Mouse (Mus musculus) left cerebral cortex, adult 8-10 months (tissue): ENCODE results near the gene Rmnd5a. TPM values are rescaled to one million over a fixed set of nuclear protein-coding genes. Genes with fewer than 3 reads are reported as not detected.
"Not testable (repeated sequence)": the region's sequence is repeated elsewhere in the genome, so short reads cannot be mapped to it uniquely, and the experiment has no call there.

ENCODE experiments used
- DNase-seq, 2 experiments: peaks; one replicate each; pipeline ENCODE4 v3.0.0; 2022; ENCODE audit warnings: low spot score in 2 of 2
- total RNA-seq, 4 experiments: library from RNA; stranded (reverse); gene quantifications; 2 replicates each; pipeline ENCODE4 v1.2.4; 2022

Rmnd5a gene
- 100 to 1,000 TPM in 2 of 4 experiments, 10 to 100 TPM in 2; 89.3 to 105 (median 98.4) TPM for total RNA-seq

DNA sequence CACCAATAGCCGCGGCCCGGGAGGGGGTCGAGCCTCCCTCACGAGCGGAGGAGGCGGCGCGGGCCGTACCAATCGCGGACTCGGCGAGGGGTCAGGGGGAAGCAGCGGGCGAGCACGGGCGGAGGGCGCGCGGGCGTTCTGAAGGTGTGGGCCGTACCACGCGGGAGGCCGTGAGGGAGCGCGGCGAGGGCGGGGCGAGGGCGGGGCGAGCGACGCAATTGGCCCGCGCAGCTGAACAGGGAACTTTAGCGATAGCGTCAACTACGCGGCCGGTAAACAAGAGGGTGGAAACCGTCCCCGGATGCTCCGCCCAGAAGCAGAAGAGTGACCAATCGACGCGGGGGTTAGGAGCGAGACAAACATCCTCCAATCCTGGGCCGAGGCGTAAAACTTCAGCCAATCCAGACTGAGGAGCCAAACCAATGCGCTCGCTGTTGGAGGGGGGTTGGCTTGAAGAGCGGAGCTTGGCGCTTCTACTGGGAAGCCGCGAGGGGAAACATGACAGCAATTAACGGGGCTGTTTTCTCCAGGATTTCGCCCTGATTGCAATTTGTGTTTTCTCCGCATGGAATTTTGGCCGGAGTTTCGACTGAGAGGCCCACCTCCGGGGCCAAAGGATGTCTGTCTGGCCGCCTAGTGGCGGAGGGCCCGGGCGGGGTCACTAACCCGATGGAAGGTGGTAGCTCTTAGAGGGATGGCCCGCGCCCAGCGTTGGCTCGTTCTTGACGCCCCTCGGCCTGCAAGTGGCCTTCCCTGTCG is at the start of gene Rmnd5a:
Rmnd5a (minus strand) TSS at position 146 of the 759 bp plus-strand sequence.
- peak; percentile 94 to 99 for DNase-seq

DNA sequence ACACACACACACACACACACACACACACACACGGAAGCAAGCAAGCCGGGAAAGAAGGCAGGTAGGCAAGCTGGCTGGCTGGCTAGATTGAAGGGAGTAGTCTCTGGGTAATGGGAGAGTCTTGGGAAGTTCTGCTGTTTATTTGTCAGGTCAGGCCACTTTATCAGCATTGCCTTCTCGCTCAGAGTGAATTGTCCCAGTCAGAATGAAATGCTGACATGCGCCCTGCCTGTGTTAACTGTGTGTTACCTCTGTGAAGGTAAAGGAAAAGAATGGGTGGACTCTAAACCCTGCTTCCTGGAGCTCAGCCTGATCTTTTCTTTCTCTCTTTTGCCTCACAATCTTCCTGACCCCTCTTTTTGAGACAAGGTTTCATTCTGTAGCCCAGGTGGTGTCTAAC is 47.5 kb upstream of the Rmnd5a start:
- DNase-seq: no peak

DNA sequence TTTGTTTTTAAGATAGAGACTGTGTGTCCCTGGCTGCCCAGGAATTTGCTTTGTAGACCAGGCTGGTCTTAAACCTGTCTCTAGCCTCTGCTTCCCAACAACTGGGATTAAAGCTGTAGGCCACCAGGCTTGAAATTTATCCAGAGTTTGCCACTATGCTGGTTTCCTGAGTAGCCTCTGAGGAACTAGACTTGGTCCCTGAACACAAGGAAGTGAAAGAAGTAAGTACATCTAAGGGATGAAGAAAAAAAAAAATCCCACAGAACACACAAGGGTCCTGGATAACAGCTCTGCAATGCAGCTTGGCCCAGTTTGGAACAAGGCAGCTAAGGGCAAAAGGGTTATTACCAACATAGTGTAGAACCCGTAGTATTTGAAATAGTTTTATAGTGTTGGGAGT is 46.4 kb upstream of the Rmnd5a start:
- no peak for DNase-seq

DNA sequence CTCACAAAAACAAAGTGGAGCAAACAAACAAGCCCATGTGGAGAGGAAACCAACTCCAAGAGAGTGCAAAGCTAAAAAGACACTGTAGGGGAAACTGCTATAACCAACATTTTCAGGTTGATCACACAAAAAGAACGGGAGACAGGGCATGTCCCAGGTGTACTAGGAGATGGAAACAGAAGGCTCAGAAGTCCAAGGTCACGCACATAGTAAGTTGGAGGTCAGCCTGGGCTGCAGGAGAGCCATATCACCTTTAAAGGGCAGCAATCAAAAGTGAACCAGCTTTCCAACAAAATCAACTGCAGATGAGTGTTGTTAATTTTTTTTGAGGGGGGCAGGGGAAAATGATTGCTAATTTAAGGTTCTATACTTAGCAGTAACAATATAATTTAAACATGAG is 45.8 kb upstream of the Rmnd5a start:
- DNase-seq: no peak

DNA sequence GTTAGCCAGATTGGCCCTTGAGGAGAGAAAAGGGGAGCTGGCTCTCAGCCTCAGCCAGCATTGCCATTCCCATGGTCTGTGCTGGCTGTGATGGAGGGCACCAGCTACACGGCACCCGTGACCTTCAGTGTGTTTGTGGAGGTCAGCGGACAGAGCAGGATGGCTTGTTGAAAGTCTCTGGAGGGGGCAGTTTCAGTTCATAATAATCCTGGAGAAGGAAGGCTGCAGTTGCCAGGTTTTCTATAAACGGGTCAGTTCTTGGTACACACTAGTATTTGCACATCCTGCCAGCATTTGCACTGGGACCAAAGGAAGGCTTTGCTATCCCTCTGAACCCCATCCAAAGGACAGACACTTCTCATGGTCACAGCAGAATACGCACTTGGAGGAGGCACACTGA is 44.8 kb upstream of the Rmnd5a start:
- no peak for DNase-seq

DNA sequence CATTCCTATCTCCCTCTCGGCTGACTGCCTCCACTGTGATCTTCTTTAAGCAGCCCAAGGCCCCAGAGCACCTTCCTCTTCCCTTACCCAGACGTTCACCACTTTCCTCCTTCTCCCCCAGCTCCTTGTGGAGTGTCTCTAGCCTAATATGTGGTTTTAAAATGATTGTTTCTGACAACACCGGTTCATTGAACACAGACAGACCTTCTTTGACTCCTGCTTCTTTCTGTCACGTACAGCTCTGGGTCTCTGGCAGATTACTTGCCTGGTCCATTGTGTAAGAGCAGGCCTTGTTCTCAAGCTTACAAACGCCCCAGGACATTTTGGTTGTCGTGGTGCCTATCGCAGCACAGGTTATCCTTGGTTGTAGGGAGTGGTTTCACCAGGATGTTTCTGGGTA is 40.7 kb upstream of the Rmnd5a start:
- DNase-seq: no peak

DNA sequence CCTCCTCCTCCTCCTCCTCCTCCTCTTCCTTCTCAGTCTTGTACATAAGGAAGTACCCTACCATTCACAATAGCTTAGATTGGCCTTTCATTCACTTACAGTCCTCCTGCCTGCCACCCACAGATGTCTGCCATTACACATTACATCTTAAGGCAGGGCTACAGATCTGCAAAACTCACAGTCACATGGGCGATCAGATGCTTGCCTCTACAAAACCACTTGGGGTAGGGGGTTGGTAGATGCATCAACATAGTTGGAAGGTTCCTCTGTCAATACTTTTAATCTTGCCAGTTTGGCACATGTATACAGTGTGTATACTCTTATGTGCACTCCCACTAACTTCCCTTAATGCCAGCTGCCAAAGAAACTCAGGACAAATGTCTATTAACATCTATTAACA is 39.7 kb upstream of the Rmnd5a start:
- DNase-seq: no peak

DNA sequence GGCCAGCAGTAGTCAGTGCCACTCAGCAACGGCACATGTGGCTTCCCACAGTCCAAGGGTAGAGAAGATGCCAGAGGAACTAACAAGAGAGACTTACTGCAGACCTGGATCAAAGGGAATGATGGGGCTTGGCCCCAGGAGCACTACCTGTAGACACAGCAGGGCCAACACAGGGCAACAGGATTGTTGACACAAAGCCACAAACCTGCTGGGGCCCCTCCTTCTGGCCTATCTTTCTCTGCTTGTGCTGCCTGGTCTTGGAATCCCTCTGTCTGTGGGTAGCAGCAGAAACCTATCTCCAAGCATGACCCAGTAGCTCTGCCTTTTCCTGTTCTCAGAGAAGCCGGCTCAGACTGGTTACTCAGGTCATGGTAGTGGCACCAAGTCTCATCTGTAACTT is 39.2 kb upstream of the Rmnd5a start:
- DNase-seq: not testable (repeated sequence)

DNA sequence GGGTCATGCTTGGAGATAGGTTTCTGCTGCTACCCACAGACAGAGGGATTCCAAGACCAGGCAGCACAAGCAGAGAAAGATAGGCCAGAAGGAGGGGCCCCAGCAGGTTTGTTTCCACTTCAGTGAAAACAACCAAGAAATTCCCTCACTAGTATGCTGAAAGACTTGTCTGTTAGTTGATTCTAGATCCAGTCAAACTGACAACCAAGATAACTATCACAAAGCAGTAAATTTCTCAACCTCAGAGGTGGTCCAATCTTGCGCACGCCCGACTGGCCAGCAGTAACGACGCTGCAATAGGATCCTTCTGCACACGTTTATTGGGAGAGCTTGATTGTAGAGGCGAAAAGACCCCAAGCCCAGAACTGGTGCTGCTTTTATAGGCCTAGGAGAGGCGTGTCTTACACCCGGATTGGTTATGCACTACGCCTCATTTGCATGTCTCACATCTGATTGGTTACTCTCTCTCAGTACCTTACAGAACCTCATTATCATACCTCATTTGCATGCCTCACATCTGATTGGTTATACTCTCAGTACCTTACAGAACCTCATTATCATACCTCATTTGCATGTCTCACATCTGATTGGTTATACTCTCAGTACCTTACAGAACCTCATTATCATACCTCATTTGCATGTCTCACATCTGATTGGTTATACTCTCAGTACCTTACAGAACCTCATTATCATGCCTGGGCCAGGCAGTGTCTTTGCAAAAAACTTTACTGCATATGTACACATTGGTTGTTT is 38.6 kb upstream of the Rmnd5a start:
- not testable (repeated sequence) for DNase-seq

DNA sequence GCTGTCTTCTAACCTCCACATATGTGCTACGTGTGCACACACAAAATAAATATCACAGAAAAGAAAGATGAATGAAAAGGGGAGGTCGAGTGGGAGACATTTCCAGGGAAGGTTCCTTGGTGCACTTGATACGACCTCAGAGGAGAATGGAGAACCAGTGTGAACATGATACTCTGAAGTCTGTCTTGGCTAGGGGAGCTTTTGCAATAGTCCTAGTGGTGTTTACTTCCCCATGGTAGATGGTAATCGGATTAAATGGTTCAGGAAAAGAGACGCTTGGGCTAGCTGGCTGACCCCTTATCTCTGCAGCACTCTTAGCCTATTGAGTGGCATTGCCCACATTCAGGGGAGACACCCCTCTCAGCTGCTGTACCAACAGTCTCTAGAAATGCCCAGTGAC is 36.3 kb upstream of the Rmnd5a start:
- DNase-seq: no peak

DNA sequence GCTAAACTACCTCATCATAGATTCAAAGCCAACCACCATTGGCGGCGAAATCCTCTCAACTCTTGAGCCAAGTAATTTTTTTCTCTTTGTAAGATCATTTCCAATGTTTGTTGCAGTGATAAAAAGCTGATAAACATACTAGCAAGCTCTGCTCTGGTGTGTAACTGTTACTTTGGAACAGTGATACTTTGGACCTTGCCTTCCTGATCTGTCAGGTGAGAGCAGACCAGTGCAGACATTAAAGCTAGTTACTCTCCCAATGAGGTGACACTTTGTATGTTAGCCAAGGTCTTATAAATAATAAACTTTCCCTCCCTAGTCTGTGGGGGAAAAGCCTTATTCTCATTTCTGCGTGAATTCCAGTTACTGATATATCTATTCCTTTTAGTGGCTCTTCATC is 35.2 kb upstream of the Rmnd5a start:
- no peak for DNase-seq

DNA sequence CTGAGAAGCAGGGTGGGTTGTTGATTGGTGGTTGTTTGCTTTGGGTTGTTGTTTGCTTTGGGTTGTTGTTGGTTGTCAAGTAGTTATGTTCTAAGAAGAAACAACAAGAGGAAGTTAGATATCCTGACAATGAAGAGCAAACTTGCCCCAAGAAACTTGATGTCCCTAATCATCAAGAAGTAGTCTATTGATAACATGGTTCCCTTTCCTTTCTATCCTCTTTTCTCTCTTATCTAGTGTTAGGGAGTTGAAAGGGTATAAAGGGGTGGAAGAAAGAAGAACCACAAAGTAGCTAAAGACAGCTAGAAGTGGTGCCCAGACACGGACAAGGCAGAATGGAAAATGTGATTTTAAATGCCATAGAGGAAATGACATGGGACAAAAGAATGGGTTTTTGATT is 32.3 kb upstream of the Rmnd5a start:
- DNase-seq: no peak

DNA sequence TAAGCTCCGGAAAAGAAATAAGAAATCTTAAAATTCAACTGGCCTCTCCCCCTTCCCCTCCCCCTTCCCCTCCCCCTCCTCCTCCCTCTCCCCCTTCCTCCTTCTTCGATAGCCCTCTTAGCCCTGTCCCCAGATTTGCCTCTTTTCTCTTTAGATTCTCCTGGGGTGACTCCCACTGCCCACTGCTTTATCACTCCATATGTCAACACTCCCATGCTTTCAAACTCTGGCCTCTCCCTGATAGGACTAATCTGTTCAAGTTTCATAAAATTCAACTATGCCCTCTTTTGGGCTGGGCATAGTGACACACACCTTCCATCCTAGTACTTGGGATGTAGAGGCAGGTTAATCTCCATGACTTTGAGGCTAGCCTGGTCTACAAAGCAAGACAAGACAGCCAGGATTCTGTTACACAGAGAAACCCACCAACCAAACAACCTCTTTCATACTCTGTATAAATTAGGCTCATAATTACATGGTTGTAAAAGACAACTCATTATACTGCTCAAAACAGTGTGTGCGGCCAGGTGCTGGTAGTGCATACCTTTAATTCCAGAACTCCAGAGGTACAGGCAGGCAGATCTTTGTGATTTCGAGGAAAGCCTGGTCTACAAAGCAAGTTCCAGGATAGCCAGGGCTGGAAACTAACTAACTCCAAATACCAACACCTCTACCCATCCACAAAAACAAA is 31.5 kb upstream of the Rmnd5a start:
- DNase-seq: no peak

DNA sequence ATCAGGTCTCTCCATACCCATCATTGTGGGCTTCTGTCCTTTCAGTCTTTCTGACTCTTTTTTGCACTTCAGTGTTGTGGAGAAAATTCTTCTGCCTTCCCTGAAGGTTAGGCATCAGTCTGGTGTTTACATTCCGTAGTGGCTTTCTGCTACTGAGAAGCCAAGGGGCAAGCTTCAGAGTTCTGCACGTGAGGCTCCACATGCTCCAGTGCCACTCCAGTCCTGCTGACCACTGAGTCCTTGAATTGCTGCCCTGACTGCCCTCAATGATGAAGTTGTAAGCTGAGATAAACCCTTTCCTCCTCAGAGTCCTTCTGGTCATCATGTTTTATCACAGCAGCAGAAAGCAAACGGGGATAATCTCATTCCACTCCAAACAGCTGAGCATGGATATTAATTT is 28.9 kb upstream of the Rmnd5a start:
- DNase-seq: no peak

DNA sequence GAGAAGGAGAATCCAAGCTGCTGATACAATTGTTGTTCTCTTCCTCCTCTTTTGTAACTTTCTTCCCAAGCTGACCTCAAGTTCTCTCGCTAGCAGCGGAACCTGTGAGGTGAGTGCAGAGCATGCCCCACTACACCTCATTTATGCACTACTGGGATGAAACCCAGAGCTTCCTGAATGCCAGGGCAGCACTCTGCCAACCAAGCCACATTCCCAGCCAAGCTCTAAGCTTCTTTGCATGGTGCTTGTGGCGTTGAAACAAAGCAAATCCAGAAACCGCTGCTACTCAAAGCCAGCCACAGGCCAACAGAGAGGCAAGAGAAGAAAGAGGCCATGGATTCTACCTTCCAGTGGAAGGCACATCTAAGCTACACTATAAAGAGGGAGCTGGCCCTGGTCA is 27.3 kb upstream of the Rmnd5a start:
- DNase-seq: no peak

DNA sequence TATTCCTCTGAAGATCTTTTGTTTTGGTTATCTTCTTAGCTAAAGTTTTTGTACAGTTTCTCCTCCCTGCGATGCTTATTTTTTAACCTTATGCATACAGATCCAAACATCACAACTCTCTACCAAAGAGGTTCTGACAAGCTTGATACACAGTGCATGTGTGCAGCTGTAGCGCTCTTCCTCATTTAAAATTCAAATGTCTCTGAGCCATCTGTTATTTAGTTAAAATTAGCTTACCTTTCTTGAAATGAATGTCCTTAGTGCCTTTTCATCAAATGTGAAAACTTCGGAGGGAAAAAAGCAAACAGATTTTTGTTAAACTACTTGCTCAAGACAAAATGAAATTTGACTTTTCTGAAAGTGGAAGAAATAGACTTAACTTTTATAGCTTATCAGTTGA is 24.7 kb upstream of the Rmnd5a start:
- no peak for DNase-seq

DNA sequence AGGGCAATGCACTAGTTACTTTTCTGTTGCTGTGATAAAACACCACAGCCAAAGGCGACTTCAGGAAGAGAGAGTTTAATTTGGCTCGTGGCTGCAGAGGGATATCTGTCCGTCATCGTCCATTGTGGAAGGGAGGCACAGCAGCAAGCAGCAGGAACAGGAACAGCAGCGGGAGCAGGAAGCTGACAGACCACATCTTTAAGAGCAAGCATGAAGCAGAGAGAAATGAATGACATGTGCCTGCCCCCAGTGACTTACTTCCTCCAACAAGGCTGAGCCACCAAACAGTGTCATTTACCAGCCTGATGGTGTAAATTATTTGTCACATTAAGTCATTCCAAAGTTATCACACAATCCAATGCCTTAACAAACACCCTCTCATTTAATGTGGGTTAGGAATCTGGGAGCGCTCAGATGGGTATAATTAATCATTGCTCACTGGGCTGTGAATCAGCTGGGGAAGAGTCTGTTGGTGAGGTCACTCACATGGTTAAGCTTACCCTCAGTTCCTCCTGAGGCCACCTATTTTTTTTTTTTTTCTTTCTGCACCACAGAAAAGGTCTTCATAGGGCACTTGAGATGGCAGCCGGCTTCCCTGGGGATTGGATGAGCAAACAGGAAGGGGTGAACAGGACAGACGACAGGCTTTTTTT is 17.6 kb upstream of the Rmnd5a start:
- no peak for DNase-seq

DNA sequence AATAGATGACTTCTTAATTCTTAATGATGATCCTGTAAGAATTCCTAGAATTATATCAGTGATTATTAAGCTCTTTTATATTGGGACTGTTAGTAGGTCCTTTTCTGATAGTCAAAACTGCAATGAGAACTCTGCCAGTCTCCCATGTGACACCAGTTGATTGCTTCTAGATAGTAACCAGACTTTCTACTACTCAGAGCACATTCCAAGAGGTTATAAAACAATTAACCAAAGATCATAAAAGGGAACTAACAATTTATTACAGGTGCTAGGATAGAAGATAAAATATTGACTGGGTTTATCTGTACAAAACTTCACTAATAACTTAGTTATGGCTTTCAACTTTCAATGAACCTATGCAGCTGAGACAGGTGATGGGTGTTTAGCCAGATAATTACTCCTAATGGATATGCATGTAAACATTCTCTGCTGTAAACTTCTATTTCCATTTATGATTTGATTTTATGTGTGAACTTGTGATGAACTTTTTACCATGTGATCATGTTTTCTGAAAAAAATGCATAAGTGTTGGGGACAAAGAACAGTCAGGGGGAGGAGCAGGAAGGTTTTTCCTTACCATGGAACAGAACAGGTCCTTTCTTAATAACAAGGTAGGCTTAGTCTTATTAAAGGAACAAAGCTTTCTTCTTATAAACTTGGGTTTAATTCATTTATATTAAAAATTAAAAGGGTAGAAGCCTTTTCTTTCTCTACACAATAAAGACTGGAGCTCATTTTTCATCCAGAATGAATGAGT is 13.7 kb upstream of the Rmnd5a start:
- DNase-seq: not testable (repeated sequence)

DNA sequence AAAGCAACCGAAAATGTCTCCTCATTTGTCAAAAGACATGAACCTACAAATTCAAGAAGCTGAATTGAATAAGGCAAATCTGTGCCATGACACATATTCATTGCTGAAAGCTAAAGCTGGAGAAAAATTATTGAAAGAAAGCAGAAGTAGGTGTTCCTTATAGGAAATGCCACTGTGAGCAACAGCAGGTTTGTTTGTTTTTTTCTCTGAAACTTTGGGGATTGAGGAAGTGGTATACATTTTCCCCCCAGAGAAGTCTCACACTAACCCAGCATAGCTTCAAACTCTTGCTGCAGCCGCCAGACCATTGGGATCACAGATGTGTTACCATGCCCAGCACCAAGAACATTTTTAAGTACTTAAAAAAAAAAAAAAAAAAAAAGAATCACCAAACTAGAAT is 12.4 kb upstream of the Rmnd5a start:
- no peak for DNase-seq

DNA sequence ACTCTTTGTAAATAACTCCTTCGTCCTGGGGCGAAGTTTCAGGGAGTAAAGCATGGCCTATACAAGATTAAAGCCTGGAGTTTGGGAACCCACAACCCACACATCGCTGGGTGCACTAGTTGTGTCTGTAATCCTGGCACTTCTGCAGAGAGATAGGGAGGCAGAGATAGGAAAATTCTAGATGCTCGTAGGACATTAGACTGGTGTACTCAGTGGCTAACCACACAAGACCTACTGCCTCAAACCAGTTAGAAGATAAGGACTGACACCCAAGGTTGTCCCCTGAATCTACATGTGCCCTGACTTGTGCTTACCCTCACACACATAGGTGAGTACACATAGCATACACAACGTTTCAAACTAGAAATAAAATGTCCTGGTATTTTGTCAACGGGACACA is 5.1 kb upstream of the Rmnd5a start:
- DNase-seq: no peak

DNA sequence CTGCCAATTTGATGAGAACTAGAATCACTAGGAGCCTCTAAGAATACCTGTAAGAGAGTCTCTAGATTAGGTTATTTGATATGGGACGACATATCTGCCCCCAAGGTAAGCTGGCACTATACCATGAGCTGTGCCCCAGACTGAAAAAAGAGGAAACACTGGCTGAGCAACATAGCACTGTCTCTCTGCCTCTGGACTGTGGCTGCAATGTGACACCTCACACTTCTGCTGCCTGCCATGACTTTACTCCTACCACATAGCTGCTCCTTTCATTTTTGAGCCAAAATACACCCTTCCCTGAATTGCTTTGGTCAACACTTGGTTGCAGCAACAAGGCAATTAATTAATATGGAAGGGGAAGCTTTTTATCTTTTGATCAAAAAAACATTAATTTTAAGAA is 4.3 kb upstream of the Rmnd5a start:
- no peak for DNase-seq
